Mouse (Mus musculus): ENCODE results near the gene Gabbr2.

Gabbr2 gene

GRCm38 (mm10) chr4:46991016-46991958, at the start of gene Gabbr2:
TSS of gene Gabbr2 (minus strand) at chr4:46991873.
- in situ Hi-C loops (cut with MboI, MseI) = no loop called here

GRCm38 (mm10) chr4:47039586-47039985, 47.9 kb upstream of the Gabbr2 start:
- in situ Hi-C loops (cut with MboI, MseI) = no loop called here

- in situ Hi-C loops (cut with MboI, MseI) = no loop called here
These were observed 45.6 kb upstream of the Gabbr2 start for GRCm38 (mm10) chr4:47037321-47037657.

GRCm38 (mm10) chr4:47036486-47037320, 45.0 kb upstream of the Gabbr2 start:
- in situ Hi-C loops (cut with MboI, MseI) = no loop called here

GRCm38 (mm10) chr4:47035536-47035935, 43.9 kb upstream of the Gabbr2 start:
- in situ Hi-C loops (cut with MboI, MseI) = no loop called here

GRCm38 (mm10) chr4:47032171-47032570, 40.5 kb upstream of the Gabbr2 start:
- in situ Hi-C loops (cut with MboI, MseI) = no loop called here

GRCm38 (mm10) chr4:47028791-47029190, 37.1 kb upstream of the Gabbr2 start:
- in situ Hi-C loops (cut with MboI, MseI) = no loop called here

- in situ Hi-C loops (cut with MboI, MseI) = loop anchor here (5.0 kb wide), 1 partner anchor 332 kb away; no protein-coding TSS in a partner anchor
These were observed 32.3 kb upstream of the Gabbr2 start for GRCm38 (mm10) chr4:47023949-47024348.

- in situ Hi-C loops (cut with MboI, MseI) = loop anchor here (5.0 kb wide), 1 partner anchor 331 kb away; no protein-coding TSS in a partner anchor
These were observed 31.3 kb upstream of the Gabbr2 start for GRCm38 (mm10) chr4:47022804-47023603.

GRCm38 (mm10) chr4:47020563-47020962, 28.9 kb upstream of the Gabbr2 start:
- in situ Hi-C loops (cut with MboI, MseI) = loop anchor here (5.0 kb wide), 1 partner anchor 328 kb away; no protein-coding TSS in a partner anchor

GRCm38 (mm10) chr4:47015156-47015555, 23.5 kb upstream of the Gabbr2 start:
- in situ Hi-C loops (cut with MboI, MseI) = no loop called here

- in situ Hi-C loops (cut with MboI, MseI) = no loop called here
These were observed 20.8 kb upstream of the Gabbr2 start for GRCm38 (mm10) chr4:47012476-47012875.

- in situ Hi-C loops (cut with MboI, MseI) = no loop called here
These were observed 18.9 kb upstream of the Gabbr2 start for GRCm38 (mm10) chr4:47010400-47011231.

- in situ Hi-C loops (cut with MboI, MseI) = no loop called here
These were observed 9.1 kb upstream of the Gabbr2 start for GRCm38 (mm10) chr4:47000626-47001395.

- in situ Hi-C loops (cut with MboI, MseI) = no loop called here
These were observed 6.3 kb upstream of the Gabbr2 start for GRCm38 (mm10) chr4:46997969-46998368.

GRCm38 (mm10) chr4:46992827-46993473, 1.3 kb upstream of the Gabbr2 start:
- in situ Hi-C loops (cut with MboI, MseI) = no loop called here

- in situ Hi-C loops (cut with MboI, MseI) = no loop called here
These were observed 265 bp upstream of the Gabbr2 start for GRCm38 (mm10) chr4:46991959-46992316.

GRCm38 (mm10) chr4:46990281-46991015, 1.2 kb downstream of the Gabbr2 start:
- in situ Hi-C loops (cut with MboI, MseI) = no loop called here

GRCm38 (mm10) chr4:46989842-46990241, 1.8 kb downstream of the Gabbr2 start:
- in situ Hi-C loops (cut with MboI, MseI) = no loop called here
